Mouse (Mus musculus) embryonic fibroblast, embryonic 13.5 days (primary cell): ENCODE data around the gene Adal. TPM values are rescaled to one million over a fixed set of nuclear protein-coding genes. Genes with fewer than 3 reads are reported as not detected.

Source experiments
- H3K27ac ChIP-seq: 2 replicates; pipeline ENCODE4 v1.5.1; 2012; ENCODE audit warnings: low read length, control low read depth, inconsistent platforms; ENCODE audit not compliant: insufficient read depth
- H3K4me1 ChIP-seq: 2 replicates; pipeline ENCODE4 v1.6.1; 2011; ENCODE audit warnings: low read length; ENCODE audit not compliant: control insufficient read depth, insufficient read depth
- H3K4me3 ChIP-seq: 2 replicates; pipeline ENCODE4 v1.5.1; 2011; ENCODE audit warnings: mild to moderate bottlenecking, control low read depth, low read length; ENCODE audit not compliant: insufficient read depth
- CTCF ChIP-seq: IDR thresholded peaks from 2 replicates; pipeline ENCODE4 v1.5.1; 2011; ENCODE audit warnings: mild to moderate bottlenecking, control low read depth, low read length, moderate library complexity, borderline replicate concordance; ENCODE audit not compliant: insufficient read depth
- POLR2A ChIP-seq: IDR thresholded peaks from 2 replicates; pipeline ENCODE4 v1.6.1; 2011; ENCODE audit warnings: low read depth, mild to moderate bottlenecking, control low read depth, low read length, moderate library complexity
- polyA plus RNA-seq: library from polyadenylated mRNA; stranded (reverse); fragments of >200 nt; gene quantifications from 2 replicates; pipeline ENCODE4 v1.2.4, GENCODE M21; 2011; ENCODE audit warnings: low read depth; ENCODE audit not compliant: missing spikeins, insufficient read length

The Adal gene
- polyA plus RNA-seq, 1 experiment: 10.0 TPM

DNA sequence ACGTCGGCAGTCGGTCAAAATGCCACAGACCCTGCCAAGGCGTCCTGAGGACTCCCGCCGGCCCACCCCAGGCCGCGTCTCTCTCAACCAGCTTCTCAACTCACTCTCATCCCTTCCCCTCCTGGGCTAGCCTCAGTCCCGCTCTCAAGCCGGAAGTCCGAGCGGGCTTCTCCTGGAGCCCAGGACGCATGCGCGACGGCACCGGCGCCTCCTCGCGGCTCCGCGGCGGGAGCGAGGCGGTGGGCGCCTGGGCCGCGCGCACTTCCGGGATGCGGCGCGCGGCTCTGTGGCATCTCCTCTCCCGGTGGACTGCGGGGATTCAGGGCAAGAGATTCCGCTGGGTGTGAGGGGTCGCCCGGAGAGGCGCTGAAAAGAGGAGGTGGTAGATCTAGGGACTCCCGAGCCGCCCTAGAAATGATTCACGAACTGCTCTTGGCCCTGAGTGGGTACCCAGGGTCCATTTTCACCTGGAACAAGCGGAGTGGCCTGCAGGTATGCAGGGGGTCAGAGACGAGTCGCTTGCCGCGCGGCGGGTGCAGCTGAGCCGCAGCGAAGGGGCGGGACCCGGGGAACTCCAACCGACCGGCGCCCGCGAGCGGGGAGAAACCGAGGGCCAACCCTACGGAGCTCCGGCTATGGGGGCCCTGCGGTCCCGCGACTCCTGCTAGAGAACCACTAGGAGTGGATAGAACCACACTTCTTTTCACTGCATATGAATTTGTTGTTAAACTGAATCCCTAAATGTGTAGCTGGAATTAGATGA lies 30.9 kb downstream of the Adal start, which contains the start of gene Zscan29:
Gene Zscan29, minus strand, starts transcription at position 146 of the 763 bp plus-strand sequence.
- TF ChIP-seq CTCF (0 out of 2 replicates have a peak, but pooled peaks have one; percentile 2), POLR2A (peak; percentile 92)
- Histone ChIP-seq H3K4me1 (no peaks in the 10 kb centered on the region; the same call in 1 of the 2 replicates), H3K27ac (peak within 1 kb of the TSS; percentile 74), H3K4me3 (peak within 1 kb of the TSS; percentile 89)

DNA sequence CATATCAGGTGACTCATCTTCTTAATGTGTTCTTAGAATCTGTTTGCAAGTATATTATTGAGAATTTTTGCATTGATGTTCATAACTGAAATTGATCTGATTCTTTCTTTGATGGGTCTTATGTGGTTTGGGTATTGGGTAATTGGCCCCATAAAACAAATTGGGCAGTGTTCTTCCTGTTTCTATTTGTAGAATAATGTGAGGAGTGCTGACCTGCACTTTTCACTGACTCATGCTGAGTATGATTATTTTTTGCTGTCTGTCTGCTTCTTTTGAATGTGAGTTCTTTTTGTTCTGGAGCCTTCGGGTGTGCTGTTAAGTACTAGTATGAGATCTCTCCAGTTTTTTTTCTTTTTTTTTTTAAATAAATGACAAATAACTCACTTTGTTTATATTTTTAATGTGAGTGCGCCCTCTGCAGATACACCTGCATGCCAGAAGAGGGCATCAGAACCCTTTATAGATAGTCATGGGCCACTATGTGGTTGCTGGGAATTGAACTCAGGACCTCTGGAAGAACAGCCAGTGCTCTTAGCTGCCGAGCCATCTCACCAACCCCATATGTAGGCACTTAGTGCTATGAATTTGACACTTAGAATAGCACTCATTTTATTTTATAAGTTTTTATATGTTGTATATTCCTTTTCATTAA lies 38.7 kb downstream of the Adal start:
- no peaks in the 10 kb centered on the region for H3K4me1 ChIP-seq
- no peak overlapping the region for H3K27ac ChIP-seq
- H3K4me3 ChIP-seq: no peak overlapping the region
- no peak for TF ChIP-seq CTCF

DNA sequence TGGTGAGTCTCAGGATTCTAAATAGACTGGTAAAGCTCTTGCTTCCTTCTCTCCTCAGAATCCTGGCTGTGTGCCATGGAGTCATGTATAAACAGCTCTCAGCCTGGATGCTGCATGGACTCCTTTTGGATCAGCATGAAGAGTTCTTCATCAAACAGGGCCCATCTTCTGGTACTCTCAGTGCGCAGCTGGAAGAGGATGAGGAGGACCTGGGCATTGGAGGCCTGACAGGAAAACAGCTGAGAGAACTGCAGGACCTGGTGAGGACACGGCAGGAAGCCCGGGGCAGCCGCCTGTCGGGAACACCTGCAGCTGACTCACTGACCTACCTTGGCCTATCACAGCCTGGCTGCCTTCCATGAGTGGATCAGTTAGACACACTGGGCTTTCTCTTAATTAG lies 43.2 kb downstream of the Adal start:
- H3K27ac ChIP-seq: no peak overlapping the region
- H3K4me1 ChIP-seq: no peaks in the 10 kb centered on the region
- H3K4me3 ChIP-seq: no peak overlapping the region
- TF ChIP-seq CTCF (no peak), POLR2A (no peak)

DNA sequence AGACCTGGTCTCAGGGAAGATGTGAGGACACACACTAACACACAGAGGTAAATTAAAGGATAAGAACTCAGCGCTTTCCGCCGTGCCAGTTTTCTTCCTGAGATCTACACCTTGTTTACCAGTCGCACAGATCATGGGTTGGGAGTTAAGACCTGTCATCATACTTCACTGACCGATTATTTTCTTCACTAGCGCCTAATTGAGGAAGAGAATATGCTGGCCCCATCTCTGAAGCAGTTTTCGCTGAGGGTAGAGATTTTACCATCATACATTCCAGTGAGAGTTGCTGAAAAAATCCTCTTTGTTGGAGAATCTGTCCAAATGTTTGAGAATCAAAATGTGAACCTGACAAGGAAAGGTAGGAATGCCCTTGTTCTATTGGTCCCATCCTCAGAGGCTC lies 43.9 kb downstream of the Adal start:
- Histone ChIP-seq H3K4me1 (no peaks in the 10 kb centered on the region), H3K27ac (no peak overlapping the region), H3K4me3 (no peak overlapping the region)
- TF ChIP-seq POLR2A: no peak
- TF ChIP-seq CTCF: no peak

DNA sequence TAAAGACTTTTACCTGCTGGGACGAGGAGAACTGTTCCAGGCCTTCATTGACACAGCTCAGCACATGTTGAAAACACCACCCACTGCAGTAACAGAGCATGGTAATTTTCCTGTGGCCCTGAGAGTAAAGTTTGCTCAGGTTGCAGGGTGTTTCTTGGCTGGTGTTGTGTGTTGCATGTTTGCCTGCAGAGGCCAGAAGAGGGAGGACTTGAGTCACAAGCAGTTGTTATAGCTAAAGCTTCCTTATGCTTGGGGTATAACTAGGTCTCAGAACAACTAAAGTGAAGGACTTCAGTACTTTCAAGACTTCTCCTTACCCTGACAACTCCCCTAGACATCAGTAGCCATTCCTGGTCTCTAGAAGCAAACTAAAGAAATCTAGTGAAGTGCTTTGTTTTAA lies 48.3 kb downstream of the Adal start:
- no peak overlapping the region for H3K4me3 ChIP-seq
- no peak for TF ChIP-seq POLR2A
- TF ChIP-seq CTCF: no peak
- no peaks in the 10 kb centered on the region for H3K4me1 ChIP-seq
- H3K27ac ChIP-seq: no peak overlapping the region

DNA sequence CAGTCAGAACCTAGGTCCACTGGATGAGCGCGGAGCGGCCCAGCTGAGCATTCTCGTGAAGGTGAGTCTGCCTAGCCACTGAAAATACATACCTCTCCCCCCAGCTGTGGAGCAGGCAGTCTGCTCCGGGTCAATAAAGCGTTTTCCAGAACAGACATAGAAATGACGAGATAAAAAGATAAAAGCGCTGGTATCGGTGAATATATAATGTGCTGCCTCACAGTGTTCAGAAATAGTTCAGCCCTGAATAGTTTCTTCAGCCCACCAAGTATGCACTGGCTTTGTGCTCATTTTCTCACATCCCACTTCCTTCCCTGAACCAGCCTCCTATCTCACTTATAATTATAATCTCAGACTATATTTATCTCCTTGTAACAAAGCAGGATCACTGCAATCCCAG lies 55.2 kb downstream of the Adal start:
- Histone ChIP-seq H3K4me1 (no peaks in the 10 kb centered on the region), H3K27ac (no peak overlapping the region), H3K4me3 (no peak overlapping the region)
- no peak for TF ChIP-seq POLR2A
- no peak for TF ChIP-seq CTCF

DNA sequence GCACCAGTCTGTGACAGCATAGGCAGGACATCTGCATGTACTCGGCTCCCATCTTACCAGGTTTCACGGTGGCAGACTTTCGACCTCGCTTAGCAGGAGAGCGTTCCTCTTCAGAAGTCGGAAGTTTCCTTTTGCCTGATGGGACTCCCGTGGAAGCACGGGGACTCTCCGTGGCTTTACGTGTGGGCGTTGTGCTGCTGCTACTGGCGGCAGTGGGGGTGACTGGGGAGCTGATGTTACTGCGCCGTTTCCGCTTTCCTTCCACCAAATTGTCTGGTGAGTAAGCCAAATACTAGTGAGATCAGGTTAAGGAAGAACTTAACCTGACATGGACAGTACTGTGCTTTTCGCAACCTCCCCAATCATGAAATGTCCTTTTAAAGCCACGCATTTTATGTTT lies 64.0 kb downstream of the Adal start:
- Histone ChIP-seq H3K27ac (no peak overlapping the region), H3K4me3 (no peak overlapping the region), H3K4me1 (no peaks in the 10 kb centered on the region)
- TF ChIP-seq CTCF (no peak), POLR2A (no peak)

Other genes starting within 250 kb of the Adal start
- 24.8 and 25.4 TPM in 2 replicates for gene Ubr1, start 169.7 kb upstream of the Adal start, polyA plus RNA-seq
- gene Tmem62, start 163.4 kb upstream of the Adal start, polyA plus RNA-seq: 5.0 and 8.0 TPM in 2 replicates
- 31.8 and 37.2 TPM in 2 replicates for gene Ccndbp1, start 132.0 kb upstream of the Adal start, polyA plus RNA-seq
- gene Epb42, start 103.4 kb upstream of the Adal start, polyA plus RNA-seq: not detected in 2 replicates
- not detected in 2 replicates for gene Tgm5, start 54.6 kb upstream of the Adal start, polyA plus RNA-seq
- gene Tgm7, start 30.6 kb upstream of the Adal start, polyA plus RNA-seq: not detected in 2 replicates
- 4.4 and 5.5 TPM in 2 replicates for gene Lcmt2, start 225 bp downstream of the Adal start, polyA plus RNA-seq
- 41.5 and 48.2 TPM in 2 replicates for gene Tubgcp4, start 30.2 kb downstream of the Adal start, polyA plus RNA-seq
- gene Zscan29, start 30.7 kb downstream of the Adal start, polyA plus RNA-seq: 10.3 and 10.8 TPM in 2 replicates
- 54.5 and 61.5 TPM in 2 replicates for gene Trp53bp1, start 131.0 kb downstream of the Adal start, polyA plus RNA-seq
- 61.1 and 75.0 TPM in 2 replicates for gene Map1a, start 149.2 kb downstream of the Adal start, polyA plus RNA-seq
- 8.4 and 9.0 TPM in 2 replicates for gene Ppip5k1, start 215.0 kb downstream of the Adal start, polyA plus RNA-seq
- gene Ckmt1, start 217.3 kb downstream of the Adal start, polyA plus RNA-seq: not detected in 2 replicates
- not detected in 2 replicates for gene Strc, start 246.7 kb downstream of the Adal start, polyA plus RNA-seq